Mouse (Mus musculus) cerebellum, adult 11-12 months (tissue): ENCODE results near the gene Grb10.

Source experiments
- DNase-seq: peaks from one replicate; pipeline ENCODE4 v3.0.0; 2022

The Grb10 gene

DNA sequence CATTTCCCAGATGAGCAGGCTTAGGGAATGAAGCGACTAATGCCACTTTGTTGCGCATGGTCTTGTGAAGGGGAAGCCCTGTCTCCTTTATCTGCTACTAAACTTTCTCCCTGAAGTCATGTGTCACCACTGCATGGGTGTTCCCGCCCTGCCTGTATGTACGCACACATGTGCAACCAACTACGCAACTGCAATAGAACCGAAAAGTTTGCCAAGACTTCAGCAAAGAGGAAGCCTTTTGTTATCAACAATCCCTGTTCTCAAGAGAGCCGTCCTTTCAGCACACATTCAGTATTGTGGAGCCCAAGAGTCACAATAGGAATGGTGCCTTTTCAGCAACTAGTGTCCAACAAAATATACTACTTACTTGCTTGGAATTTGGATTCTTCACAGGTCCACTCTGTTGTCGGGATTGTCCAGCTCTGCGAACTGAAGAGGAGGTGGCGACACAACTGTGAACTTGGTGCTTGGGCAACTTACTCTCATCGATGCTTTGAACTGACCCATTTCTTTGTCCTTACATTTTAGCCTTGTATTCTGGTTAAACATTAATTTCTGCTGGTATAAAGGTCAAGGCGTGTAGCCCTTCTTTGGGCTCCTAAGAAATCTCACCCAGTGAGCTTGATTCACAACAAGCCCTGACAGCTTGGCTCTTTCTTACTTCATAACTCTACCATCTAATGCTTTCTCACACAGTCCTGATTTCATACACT lies 140.7 kb downstream of the Grb10 start, which contains the start of gene Ddc:
Ddc (minus strand) TSS at position 500 of the 713 bp plus-strand sequence.
- DNase-seq: no peak

- no peak for DNase-seq
Measured at GRCm38 (mm10) chr11:11895479-11895878, 143.0 kb downstream of the Grb10 start.

DNA sequence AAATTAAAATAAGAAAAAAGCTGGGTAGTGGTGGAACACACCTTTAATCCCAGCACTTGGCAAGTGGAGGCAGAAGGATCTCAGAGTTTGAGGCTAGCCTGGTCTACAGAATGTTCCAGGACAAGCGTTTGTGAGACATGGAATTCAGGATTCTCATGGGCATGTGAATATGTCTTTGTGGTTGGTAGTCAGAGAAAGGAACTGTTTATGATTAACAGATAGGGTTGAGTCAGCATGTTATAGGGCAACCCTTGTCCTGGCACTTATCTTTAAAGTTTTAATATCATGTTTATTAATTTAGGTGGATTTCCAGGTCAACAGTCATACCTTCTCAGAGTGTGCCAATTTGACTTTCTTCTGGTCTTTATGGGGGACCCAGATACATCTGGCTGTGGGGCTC lies 144.7 kb downstream of the Grb10 start:
- DNase-seq: no peak

GRCm38 (mm10) chr11:11892993-11893602 lies 145.4 kb downstream of the Grb10 start:
- DNase-seq: no peak

DNA sequence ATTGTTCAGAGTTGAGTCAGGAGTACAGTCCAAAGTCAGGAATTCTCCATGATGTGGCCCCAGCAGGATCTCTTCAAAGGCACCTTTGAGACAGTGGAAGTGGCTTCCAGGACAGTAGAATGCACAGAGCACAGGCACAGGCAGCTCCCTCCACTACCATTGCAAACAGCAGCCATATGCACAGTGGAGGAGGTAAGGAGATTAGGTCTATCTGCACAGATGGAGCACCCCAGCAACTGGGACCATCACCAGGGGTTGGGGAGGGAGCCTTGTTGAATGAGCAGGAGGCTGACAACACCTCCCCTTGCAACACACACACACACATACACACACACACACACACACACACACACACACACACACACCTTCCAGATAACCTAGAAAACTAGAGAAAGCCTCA lies 146.7 kb downstream of the Grb10 start:
- DNase-seq: no peak

DNA sequence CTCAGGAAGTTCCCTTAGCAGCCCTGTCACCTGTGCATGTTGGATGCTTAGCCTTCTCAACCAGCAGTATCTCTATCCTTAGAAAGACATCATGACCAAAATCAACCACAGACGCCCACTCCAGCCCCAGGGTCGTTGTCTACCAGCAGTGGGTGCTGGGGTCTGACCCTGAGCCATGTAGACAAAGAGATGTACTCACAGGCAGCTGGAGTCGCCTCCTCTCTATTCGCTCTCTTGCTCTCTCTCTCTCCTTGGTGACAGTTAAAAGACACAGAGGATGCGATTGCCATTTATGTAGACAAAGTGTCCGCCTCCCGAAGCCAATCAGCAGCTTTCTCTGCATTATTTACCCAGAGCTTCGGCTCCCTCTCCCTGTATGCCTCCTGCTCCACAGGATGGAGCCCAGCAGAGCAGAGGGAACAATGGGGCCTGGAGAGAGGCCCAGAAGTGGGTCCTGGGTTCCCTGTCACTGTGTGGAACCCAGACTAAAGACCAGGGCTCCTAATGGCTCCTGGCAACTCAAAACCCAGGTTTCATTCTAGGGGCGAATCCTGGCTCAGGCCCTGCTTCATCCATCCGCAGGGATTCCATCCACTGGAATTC lies 148.2 kb downstream of the Grb10 start:
- no peak for DNase-seq

- no peak for DNase-seq
Measured at GRCm38 (mm10) chr11:11888727-11889126, 149.8 kb downstream of the Grb10 start.

- no peak for DNase-seq
Measured at GRCm38 (mm10) chr11:11888051-11888450, 150.4 kb downstream of the Grb10 start.

DNA sequence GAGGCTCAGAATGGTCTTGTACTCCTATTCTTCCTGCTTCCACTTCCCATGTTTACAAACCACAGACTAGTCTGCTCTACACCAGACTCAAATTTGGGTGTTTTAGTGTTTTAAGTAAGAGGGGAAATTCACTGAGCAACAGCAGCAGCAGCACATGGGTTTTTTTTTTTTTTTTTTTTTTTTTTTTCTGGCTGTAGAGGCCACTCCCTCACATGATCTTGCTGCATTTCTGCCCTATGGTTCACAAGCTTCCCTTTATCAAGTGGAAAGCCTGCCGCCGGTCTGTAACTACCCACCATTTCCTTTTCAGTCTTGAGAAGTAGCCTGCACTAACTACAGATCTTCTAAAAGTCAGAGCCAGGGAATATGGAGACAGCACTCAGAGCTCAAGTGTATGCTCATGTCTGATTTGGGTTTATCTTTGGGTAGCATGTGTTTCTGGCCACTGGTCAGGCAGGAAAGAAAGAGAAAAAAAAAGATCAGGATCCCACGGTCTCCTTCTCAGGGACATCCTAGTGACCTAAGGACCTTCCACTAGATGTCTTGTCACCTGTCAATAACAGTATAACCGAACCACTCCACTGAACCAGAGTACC lies 152.0 kb downstream of the Grb10 start:
- no peak for DNase-seq

DNA sequence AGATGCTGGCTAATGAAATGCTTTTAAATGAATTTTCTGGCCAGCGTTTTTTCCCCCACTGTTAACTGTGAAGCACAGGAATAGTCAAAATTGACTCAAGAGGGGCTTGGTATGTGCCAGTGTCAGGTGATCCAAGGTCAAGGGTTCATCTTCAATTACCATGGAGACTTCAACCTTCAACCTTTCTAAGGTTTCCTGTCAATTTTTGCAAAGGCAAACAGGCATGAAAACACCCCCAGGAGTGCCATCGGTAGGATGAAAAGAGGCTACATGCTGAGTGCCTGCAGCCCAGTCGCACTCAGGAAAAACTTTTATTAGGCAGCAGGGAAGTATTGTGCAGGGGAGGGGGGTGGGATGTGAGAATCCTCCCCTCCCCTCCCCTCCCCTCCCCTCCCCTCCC lies 152.6 kb downstream of the Grb10 start:
- DNase-seq: no peak

DNA sequence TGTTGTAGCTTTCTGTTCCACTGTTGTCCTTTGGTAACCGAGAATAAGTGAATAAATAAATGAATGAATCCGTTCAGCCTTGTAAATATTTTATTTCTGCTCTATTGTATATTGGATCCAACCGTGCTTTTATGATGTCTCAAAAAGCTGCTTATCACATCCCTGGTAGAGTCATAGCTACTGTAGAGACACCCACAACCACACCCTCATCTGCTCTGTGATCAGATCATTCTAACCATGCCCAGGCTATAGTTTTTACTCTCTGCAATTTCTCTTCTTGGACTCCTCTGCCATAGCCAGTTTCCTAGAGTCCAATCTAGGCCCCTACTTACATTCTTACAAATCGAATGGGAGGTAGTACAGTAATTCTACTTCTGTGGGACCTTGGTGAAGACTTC lies 153.2 kb downstream of the Grb10 start:
- no peak for DNase-seq

GRCm38 (mm10) chr11:11884533-11885245 lies 153.8 kb downstream of the Grb10 start:
- no peak for DNase-seq

GRCm38 (mm10) chr11:11881783-11882155 lies 156.7 kb downstream of the Grb10 start:
- no peak for DNase-seq

- DNase-seq: no peak
Measured at GRCm38 (mm10) chr11:11881026-11881782, 157.3 kb downstream of the Grb10 start.
